Mouse (Mus musculus) megakaryocyte, embryonic 14.5 days (primary cell): Measurements from ENCODE around the gene Sumo3. TPM values are rescaled to one million over a fixed set of nuclear protein-coding genes. Genes with fewer than 3 reads are reported as not detected.

Source experiments
- H3K27me3 ChIP-seq: replicated peaks from 2 replicates; pipeline ENCODE3; 2012; ENCODE audit warnings: inconsistent platforms
- H3K36me3 ChIP-seq: replicated peaks from 2 replicates; pipeline ENCODE3; 2012; ENCODE audit warnings: low read length, inconsistent platforms, mixed read lengths
- H3K4me1 ChIP-seq: 2 replicates; pipeline ENCODE4 v1.6.1; 2012; ENCODE audit warnings: inconsistent platforms
- H3K4me3 ChIP-seq: replicated peaks from 2 replicates; pipeline ENCODE3; 2012; ENCODE audit warnings: moderate library complexity, mild to moderate bottlenecking, inconsistent platforms
- H3K9me3 ChIP-seq: 2 replicates; pipeline ENCODE4 v1.6.1; 2012; ENCODE audit warnings: inconsistent platforms
- FLI1 ChIP-seq: IDR thresholded peaks from 2 replicates; pipeline ENCODE4 v1.6.1; 2012; ENCODE audit warnings: low read length, inconsistent platforms, mixed read lengths
- GATA1 ChIP-seq: IDR thresholded peaks from 3 replicates; pipeline ENCODE4 v1.6.1; 2012; ENCODE audit warnings: mixed read lengths, low read length, inconsistent platforms, borderline replicate concordance
- polyA plus RNA-seq: library from polyadenylated mRNA; stranded (reverse); fragments of >175 nt; gene quantifications from 2 replicates; pipeline ENCODE4 v1.2.3, GENCODE M21; 2012; ENCODE audit warnings: low replicate concordance; ENCODE audit not compliant: insufficient read depth

Gene Sumo3
- polyA plus RNA-seq, 1 experiment: 90.7 TPM

GRCm38 (mm10) chr10:77666342-77666741 lies 60.4 kb downstream of the Sumo3 start:
- Histone ChIP-seq H3K9me3 (peaks cover 3% of the 10 kb centered on the region; the same call in 1 of the 2 replicates), H3K27me3 (peaks cover 65% of the 10 kb centered on the region), H3K4me3 (no peak overlapping the region), H3K4me1 (peaks cover 6% of the 10 kb centered on the region), H3K36me3 (no peaks in the 10 kb centered on the region)
- TF ChIP-seq FLI1 (no peak), GATA1 (no peak)

GRCm38 (mm10) chr10:77667402-77667801 lies 61.5 kb downstream of the Sumo3 start:
- H3K4me3 ChIP-seq: no peak overlapping the region
- TF ChIP-seq GATA1 (no peak), FLI1 (no peak)
- H3K4me1 ChIP-seq: peaks cover 11% of the 10 kb centered on the region
- no peaks in the 10 kb centered on the region for H3K36me3 ChIP-seq
- H3K9me3 ChIP-seq: peaks cover 3% of the 10 kb centered on the region; the same call in 1 of the 2 replicates
- peaks cover 59% of the 10 kb centered on the region for H3K27me3 ChIP-seq

Other genes with a start within 250 kb of the Sumo3 start
- 0.65 and 1.6 TPM in 2 replicates for gene Adarb1, start 187.8 kb upstream of the Sumo3 start, polyA plus RNA-seq
- gene Fam207a, start 90.3 kb upstream of the Sumo3 start, polyA plus RNA-seq: 19.5 and 88.9 TPM in 2 replicates
- 35.5 and 120 TPM in 2 replicates for gene Itgb2, start 75.8 kb upstream of the Sumo3 start, polyA plus RNA-seq
- gene Pttg1ip, start 24.4 kb upstream of the Sumo3 start, polyA plus RNA-seq: 284 and 814 TPM in 2 replicates
- 9.0 and 23.2 TPM in 2 replicates for gene Gm49325, start 100 bp downstream of the Sumo3 start, polyA plus RNA-seq
- 14.2 and 28.4 TPM in 2 replicates for gene Ube2g2, start 16.2 kb downstream of the Sumo3 start, polyA plus RNA-seq
- gene Tspear, start 80.5 kb downstream of the Sumo3 start, polyA plus RNA-seq: 1.0 and 1.3 TPM in 2 replicates
- gene Gm19402, start 84.7 kb downstream of the Sumo3 start, polyA plus RNA-seq: not detected in 2 replicates
- gene Gm9508, start 91.1 kb downstream of the Sumo3 start, polyA plus RNA-seq: not detected in 2 replicates
- gene Gm10272, start 100.5 kb downstream of the Sumo3 start, polyA plus RNA-seq: not detected in 2 replicates
- not detected in 2 replicates for gene Gm10024, start 105.4 kb downstream of the Sumo3 start, polyA plus RNA-seq
- gene Gm10142, start 109.7 kb downstream of the Sumo3 start, polyA plus RNA-seq: not detected in 2 replicates
- gene Krtap12-1, start 114.5 kb downstream of the Sumo3 start, polyA plus RNA-seq: not detected in 2 replicates
- gene Gm10100, start 120.4 kb downstream of the Sumo3 start, polyA plus RNA-seq: not detected in 2 replicates
- not detected in 2 replicates for gene Gm18596, start 136.5 kb downstream of the Sumo3 start, polyA plus RNA-seq
- not detected in 2 replicates for gene Gm9736, start 145.3 kb downstream of the Sumo3 start, polyA plus RNA-seq
- gene Gm3233, start 153.6 kb downstream of the Sumo3 start, polyA plus RNA-seq: not detected in 2 replicates
- gene Gm3238, start 165.2 kb downstream of the Sumo3 start, polyA plus RNA-seq: not detected in 2 replicates
- gene Gm7138, start 170.8 kb downstream of the Sumo3 start, polyA plus RNA-seq: not detected in 2 replicates
- gene Gm3250, start 176.4 kb downstream of the Sumo3 start, polyA plus RNA-seq: not detected in 2 replicates
- gene Gm7137, start 182.1 kb downstream of the Sumo3 start, polyA plus RNA-seq: not detected in 2 replicates
- not detected in 2 replicates for gene Gm9639, start 189.0 kb downstream of the Sumo3 start, polyA plus RNA-seq
- not detected in 2 replicates for gene Gm19668, start 193.0 kb downstream of the Sumo3 start, polyA plus RNA-seq
- gene Gm9507, start 205.7 kb downstream of the Sumo3 start, polyA plus RNA-seq: not detected in 2 replicates
- not detected in 2 replicates for gene Gm2696, start 208.6 kb downstream of the Sumo3 start, polyA plus RNA-seq
- not detected in 2 replicates for gene Krtap10-4, start 221.0 kb downstream of the Sumo3 start, polyA plus RNA-seq
- gene Krtap10-10, start 229.8 kb downstream of the Sumo3 start, polyA plus RNA-seq: not detected in 2 replicates
- not detected in 2 replicates for gene Gm36176, start 240.7 kb downstream of the Sumo3 start, polyA plus RNA-seq
- not detected in 2 replicates for gene Gm10318, start 246.8 kb downstream of the Sumo3 start, polyA plus RNA-seq